Mouse (Mus musculus) spleen, postnatal 4 days (tissue): ENCODE results near the gene Gm3435.
"Not testable (repeated sequence)": the region's sequence is repeated elsewhere in the genome, so short reads cannot be mapped to it uniquely, and the experiment has no call there.

Source experiments
- DNase-seq, 2 experiments: peaks; one replicate each; pipeline ENCODE4 v3.0.0; 2022; ENCODE audit warnings: low spot score in 2 of 2

Gene Gm3435

GRCm38 (mm10) chr17:15009706-15010413 lies at the start of gene Gm3435:
Gene Gm3435 (plus strand): TSS chr17:15010176.
- not testable (repeated sequence) for DNase-seq

GRCm38 (mm10) chr17:14960520-14960919 lies 49.5 kb upstream of the Gm3435 start:
- DNase-seq: peak; percentile 40 to 76

GRCm38 (mm10) chr17:14960951-14961556 lies 48.9 kb upstream of the Gm3435 start, which contains the start of gene Phf10:
Gene Phf10 (minus strand): TSS chr17:14961273.
- peak; percentile 41 to 79 for DNase-seq

- DNase-seq: not testable (repeated sequence)
Observed at GRCm38 (mm10) chr17:14961557-14962154, 48.3 kb upstream of the Gm3435 start.

GRCm38 (mm10) chr17:14968373-14968913 lies 41.5 kb upstream of the Gm3435 start:
- DNase-seq: not testable (repeated sequence)

- DNase-seq: not testable (repeated sequence)
Observed at GRCm38 (mm10) chr17:14977718-14978361, 32.1 kb upstream of the Gm3435 start.

- DNase-seq: not testable (repeated sequence)
Observed at GRCm38 (mm10) chr17:14978362-14979038, 31.5 kb upstream of the Gm3435 start, which contains the start of the genes 9030025P20Rik and Gm3417. Gene 9030025P20Rik (plus strand): TSS chr17:14978468. Gene Gm3417 (minus strand): TSS chr17:14978790.

GRCm38 (mm10) chr17:14990116-14990702 lies 19.8 kb upstream of the Gm3435 start:
- peak in 1 of 2 experiments; percentile 53 for DNase-seq

- DNase-seq: not testable (repeated sequence)
Observed at GRCm38 (mm10) chr17:14992522-14993138, 17.3 kb upstream of the Gm3435 start.

- not testable (repeated sequence) for DNase-seq
Observed at GRCm38 (mm10) chr17:14993139-14993832, 16.7 kb upstream of the Gm3435 start.

GRCm38 (mm10) chr17:14994140-14994539 lies 15.8 kb upstream of the Gm3435 start:
- not testable (repeated sequence) for DNase-seq

- DNase-seq: not testable (repeated sequence)
Observed at GRCm38 (mm10) chr17:15000047-15000446, 9.9 kb upstream of the Gm3435 start.

- DNase-seq: not testable (repeated sequence)
Observed at GRCm38 (mm10) chr17:15009088-15009487, 888 bp upstream of the Gm3435 start.

GRCm38 (mm10) chr17:15021503-15022220 lies 11.7 kb downstream of the Gm3435 start:
- peak; percentile 27 to 62 for DNase-seq

GRCm38 (mm10) chr17:15023878-15024492 lies 14.0 kb downstream of the Gm3435 start:
- not testable (repeated sequence) for DNase-seq

GRCm38 (mm10) chr17:15024502-15025193 lies 14.7 kb downstream of the Gm3435 start:
- DNase-seq: not testable (repeated sequence)

- DNase-seq: not testable (repeated sequence)
Observed at GRCm38 (mm10) chr17:15025513-15025912, 15.5 kb downstream of the Gm3435 start.

GRCm38 (mm10) chr17:15031414-15031813 lies 21.4 kb downstream of the Gm3435 start:
- DNase-seq: not testable (repeated sequence)
